Mouse (Mus musculus): ENCODE measurements around the gene Fmo4.

DNA sequence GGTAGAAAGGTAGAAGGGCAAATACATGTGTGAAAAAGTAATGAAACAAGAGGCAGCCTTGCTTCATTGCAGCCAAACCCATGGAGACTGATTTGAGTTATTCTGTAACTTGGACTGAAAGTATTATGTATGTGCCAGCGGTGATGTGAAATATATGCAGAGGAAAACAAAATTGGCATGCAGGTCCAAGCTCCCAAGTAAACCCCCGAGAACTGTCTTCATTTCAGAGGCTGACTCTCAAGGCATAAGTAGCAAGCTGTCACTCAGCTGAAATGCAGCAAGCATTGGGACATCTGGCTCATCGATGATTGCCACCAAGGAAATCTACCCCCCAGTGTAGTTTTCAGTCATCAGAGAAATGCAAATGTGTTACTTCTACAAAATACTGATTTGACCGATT is 28.6 kb downstream of the Fmo4 start:
- TF ChIP-seq POLR2A (IDR thresholded peaks at IDR 0.05; ENCODE audit: low read depth, low read length) (no peak), CTCF (conservative IDR thresholded peaks at IDR 0.05; ENCODE audit: insufficient read depth, insufficient read length, low read depth, low read length) (no peak)
